Mouse (Mus musculus): Measurements from ENCODE around the gene Tmem201. TPM values are rescaled to one million over a fixed set of nuclear protein-coding genes. Genes with fewer than 3 reads are reported as not detected.
"Not testable (repeated sequence)": the region's sequence is repeated elsewhere in the genome, so short reads cannot be mapped to it uniquely, and the experiment has no call there.

Tmem201 gene
- polyA plus RNA-seq, 1 experiment from 2014 or later: 5.8 TPM

GRCm38 (mm10) chr4:149752124-149752799 lies 14.4 kb upstream of the Tmem201 start:
- Histone ChIP-seq H3K9me3 (ENCODE audit: low read length) (no peaks in the 10 kb centered on the region), H3K27ac (ENCODE audit: low read depth) (no peak overlapping the region), H3K4me3 (ENCODE audit: low read depth, low read length) (no peak overlapping the region), H3K9ac (replicated peaks) (no peak overlapping the region), H3K4me1 (ENCODE audit: insufficient read depth) (no peaks in the 10 kb centered on the region), H3K4me2 (ENCODE audit: low read depth, low read length) (no peak overlapping the region), H3K36me3 (replicated peaks; ENCODE audit: insufficient read depth, low read length) (peaks cover 24% of the 10 kb centered on the region), H3K27me3 (ENCODE audit: insufficient read depth, low read length) (no peaks in the 10 kb centered on the region)
- DNase-seq (peak; percentile 50), ATAC-seq (no peak)
- WGBS (ENCODE audit: insufficient replicate concordance): 44% methylated on average over 17 of the region's 17 CpGs
- TF ChIP-seq EP300 (IDR thresholded peaks at IDR 0.05; ENCODE audit: low read depth) (no peak), CTCF (IDR thresholded peaks at IDR 0.05; ENCODE audit: low read depth) (peak; percentile 76)

- Histone ChIP-seq H3K27ac (ENCODE audit: low read depth) (no peak overlapping the region), H3K36me3 (replicated peaks; ENCODE audit: insufficient read depth, low read length) (peaks cover 23% of the 10 kb centered on the region), H3K4me3 (ENCODE audit: low read depth, low read length) (no peak overlapping the region), H3K4me2 (ENCODE audit: low read depth, low read length) (no peak overlapping the region), H3K27me3 (ENCODE audit: insufficient read depth, low read length) (no peaks in the 10 kb centered on the region), H3K9ac (replicated peaks) (no peak overlapping the region), H3K4me1 (ENCODE audit: insufficient read depth) (no peaks in the 10 kb centered on the region), H3K9me3 (ENCODE audit: low read length) (no peaks in the 10 kb centered on the region)
- TF ChIP-seq CTCF (IDR thresholded peaks at IDR 0.05; ENCODE audit: low read depth): no peak
- no peak for TF ChIP-seq EP300 (IDR thresholded peaks at IDR 0.05; ENCODE audit: low read depth)
- no peak for DNase-seq
- 70% methylated on average over 5 of the region's 5 CpGs for WGBS (ENCODE audit: insufficient replicate concordance)
- ATAC-seq: no peak
Measured at GRCm38 (mm10) chr4:149750671-149751070, 12.8 kb upstream of the Tmem201 start.

DNA sequence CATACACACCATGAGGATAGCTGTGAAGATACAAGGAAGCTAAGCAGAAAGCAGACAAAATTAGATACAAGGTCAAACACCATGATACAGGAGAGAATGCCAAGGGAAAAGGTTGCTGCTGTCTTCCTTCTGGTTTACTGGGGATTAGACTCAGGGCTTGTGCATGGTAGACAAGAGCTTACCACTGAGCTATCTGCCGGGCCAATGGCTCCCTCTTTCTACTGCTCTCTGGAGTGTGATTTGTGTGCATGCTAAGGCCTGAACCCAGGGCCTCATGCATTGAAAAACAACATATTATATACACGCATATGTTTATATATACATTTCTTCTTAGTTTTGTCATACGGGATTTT lies 11.8 kb upstream of the Tmem201 start:
- not testable (repeated sequence) for H3K27ac ChIP-seq (ENCODE audit: low read depth); ATAC-seq; DNase-seq

DNA sequence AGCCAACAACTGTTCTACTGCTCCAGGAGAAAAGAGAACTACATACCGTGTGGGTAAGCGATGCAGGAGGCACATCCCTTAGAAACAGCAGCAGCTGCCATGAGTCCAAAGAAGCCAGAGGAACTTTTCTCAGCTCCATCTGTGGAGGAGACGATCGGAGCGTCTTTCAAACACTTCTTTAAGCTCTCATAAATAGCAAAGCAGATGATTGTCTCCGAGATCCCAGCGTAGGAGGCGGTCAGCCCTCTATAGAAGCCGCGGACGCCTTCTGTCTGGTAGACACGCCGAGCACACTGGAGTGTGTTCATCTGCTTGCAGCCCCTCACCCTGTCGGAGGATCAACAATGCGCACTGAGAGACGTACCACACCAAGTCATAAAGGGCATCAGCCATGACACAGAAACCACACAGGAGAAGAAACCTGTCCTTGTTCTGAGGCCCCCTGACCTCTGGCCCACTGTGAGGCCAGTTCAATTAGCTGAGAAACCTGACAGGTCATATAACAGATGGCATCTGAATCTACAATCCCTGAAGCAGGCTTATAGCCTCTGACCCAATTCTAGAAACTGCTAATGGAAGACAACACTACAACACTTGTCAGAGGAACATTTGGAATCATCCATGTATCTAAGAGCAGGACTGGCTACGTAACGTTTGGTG lies 11.3 kb upstream of the Tmem201 start:
- Histone ChIP-seq H3K4me3 (ENCODE audit: low read depth, low read length) (no peak overlapping the region), H3K36me3 (replicated peaks; ENCODE audit: insufficient read depth, low read length) (peaks cover 19% of the 10 kb centered on the region), H3K9ac (replicated peaks) (no peak overlapping the region), H3K4me2 (ENCODE audit: low read depth, low read length) (no peak overlapping the region), H3K27me3 (ENCODE audit: insufficient read depth, low read length) (no peaks in the 10 kb centered on the region), H3K9me3 (ENCODE audit: low read length) (no peaks in the 10 kb centered on the region), H3K4me1 (ENCODE audit: insufficient read depth) (no peaks in the 10 kb centered on the region), H3K27ac (ENCODE audit: low read depth) (no peak overlapping the region)
- ATAC-seq (no peak), DNase-seq (no peak)
- TF ChIP-seq EP300 (IDR thresholded peaks at IDR 0.05; ENCODE audit: low read depth) (no peak), CTCF (IDR thresholded peaks at IDR 0.05; ENCODE audit: low read depth) (no peak)
- 91% methylated on average over 18 of the region's 18 CpGs for WGBS (ENCODE audit: insufficient replicate concordance)

More for the DNA sequence above, 11.8 kb upstream of the Tmem201 start:
- WGBS (ENCODE audit: insufficient replicate concordance): 86% methylated on average over 3 of the region's 3 CpGs
- H3K4me2 ChIP-seq (ENCODE audit: low read depth, low read length); H3K4me1 ChIP-seq (ENCODE audit: insufficient read depth); H3K27me3 ChIP-seq (ENCODE audit: insufficient read depth, low read length); H3K9me3 ChIP-seq (ENCODE audit: low read length); H3K4me3 ChIP-seq (ENCODE audit: low read depth, low read length); H3K9ac ChIP-seq (replicated peaks): not testable (repeated sequence)
- peaks cover 22% of the 10 kb centered on the region for H3K36me3 ChIP-seq (replicated peaks; ENCODE audit: insufficient read depth, low read length)

GRCm38 (mm10) chr4:149744119-149744518 lies 6.3 kb upstream of the Tmem201 start:
- Histone ChIP-seq H3K4me3 (ENCODE audit: low read depth, low read length) (no peak overlapping the region), H3K4me1 (ENCODE audit: insufficient read depth) (no peaks in the 10 kb centered on the region), H3K27ac (ENCODE audit: low read depth) (no peak overlapping the region), H3K9me3 (ENCODE audit: low read length) (no peaks in the 10 kb centered on the region), H3K36me3 (replicated peaks; ENCODE audit: insufficient read depth, low read length) (peaks cover 16% of the 10 kb centered on the region), H3K4me2 (ENCODE audit: low read depth, low read length) (no peak overlapping the region), H3K9ac (replicated peaks) (no peak overlapping the region), H3K27me3 (ENCODE audit: insufficient read depth, low read length) (no peaks in the 10 kb centered on the region)
- no peak for DNase-seq
- WGBS (ENCODE audit: insufficient replicate concordance): 79% methylated on average over 7 of the region's 7 CpGs
- no peak for ATAC-seq
- no peak for TF ChIP-seq CTCF (IDR thresholded peaks at IDR 0.05; ENCODE audit: low read depth)
- no peak for TF ChIP-seq EP300 (IDR thresholded peaks at IDR 0.05; ENCODE audit: low read depth)

DNA sequence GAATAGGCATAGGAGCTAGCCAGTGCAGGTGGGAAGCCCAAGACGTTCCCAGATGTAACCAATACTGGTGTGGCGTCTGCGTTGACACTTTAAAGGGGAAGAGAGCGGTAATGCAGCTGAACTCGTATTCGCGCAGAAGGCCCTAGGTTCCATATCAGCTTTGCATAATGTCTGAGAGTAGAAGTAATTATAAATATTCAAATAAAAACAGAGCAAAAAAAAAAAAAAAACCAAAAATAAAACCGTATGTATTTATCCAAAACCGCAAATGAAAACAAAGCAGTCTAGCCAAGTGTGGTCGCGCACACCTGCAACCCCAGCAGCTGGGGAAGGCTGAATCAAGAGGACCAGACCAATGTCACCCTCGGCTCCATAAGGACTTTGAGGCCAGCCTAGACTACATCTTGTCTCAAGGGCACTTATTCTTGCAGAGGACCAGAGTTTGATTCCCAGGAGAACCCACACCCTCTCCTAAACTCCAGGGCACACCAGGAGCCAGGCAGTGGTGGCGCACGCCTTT lies 4.2 kb upstream of the Tmem201 start:
- H3K36me3 ChIP-seq (replicated peaks; ENCODE audit: insufficient read depth, low read length): peaks cover 14% of the 10 kb centered on the region
- DNase-seq (no peak), ATAC-seq (no peak)
- H3K4me2 ChIP-seq (ENCODE audit: low read depth, low read length): no peak overlapping the region
- WGBS (ENCODE audit: insufficient replicate concordance): 88% methylated on average over 14 of the region's 14 CpGs
- H3K27ac ChIP-seq (ENCODE audit: low read depth): no peak overlapping the region
- no peak overlapping the region for H3K9ac ChIP-seq (replicated peaks)
- peaks cover 5% of the 10 kb centered on the region for H3K4me1 ChIP-seq (ENCODE audit: insufficient read depth)
- H3K27me3 ChIP-seq (ENCODE audit: insufficient read depth, low read length): no peaks in the 10 kb centered on the region
- TF ChIP-seq EP300 (IDR thresholded peaks at IDR 0.05; ENCODE audit: low read depth): no peak
- TF ChIP-seq CTCF (IDR thresholded peaks at IDR 0.05; ENCODE audit: low read depth): no peak
- H3K9me3 ChIP-seq (ENCODE audit: low read length): no peaks in the 10 kb centered on the region
- H3K4me3 ChIP-seq (ENCODE audit: low read depth, low read length): no peak overlapping the region
